Mouse (Mus musculus) embryonic facial prominence, embryonic 12.5 days (tissue): Measurements from ENCODE around the gene Lbx2. TPM values are rescaled to one million over a fixed set of nuclear protein-coding genes. Genes with fewer than 3 reads are reported as not detected.
A peak's percentile ranks its signal among the peaks of the same experiment; 100 is the strongest.

Source experiments
- ATAC-seq: fragments of 200-750 bp; cut with Nextera tagmentation; 2 replicates; pipeline ENCODE4 v1.8.0; 2017; ENCODE audit not compliant: insufficient number of reproducible peaks, insufficient read depth, low FRiP score, low TSS enrichment
- H3K27ac ChIP-seq: fragments of 300-500 bp; sonication (generic); 2 replicates; pipeline ENCODE4 v1.5.1; 2016; ENCODE audit warnings: mild to moderate bottlenecking
- H3K27me3 ChIP-seq: fragments of 300-500 bp; sonication (generic); 2 replicates; pipeline ENCODE4 v1.6.1; 2016; ENCODE audit warnings: mild to moderate bottlenecking, moderate library complexity
- H3K36me3 ChIP-seq: fragments of 300-500 bp; sonication (generic); 2 replicates; pipeline ENCODE4 v1.6.1; 2016; ENCODE audit warnings: mild to moderate bottlenecking
- H3K4me1 ChIP-seq: fragments of 300-500 bp; sonication (generic); 2 replicates; pipeline ENCODE4 v1.6.1; 2016
- H3K4me2 ChIP-seq: fragments of 300-500 bp; sonication (generic); replicated peaks from 2 replicates; pipeline ENCODE4 v1.6.1; 2016; ENCODE audit warnings: mild to moderate bottlenecking, moderate library complexity
- H3K4me3 ChIP-seq: fragments of 300-500 bp; sonication (generic); 2 replicates; pipeline ENCODE4 v1.5.1; 2016; ENCODE audit warnings: mild to moderate bottlenecking
- H3K9ac ChIP-seq: fragments of 300-500 bp; sonication (generic); 2 replicates; pipeline ENCODE4 v1.6.1; 2016; ENCODE audit warnings: mild to moderate bottlenecking, moderate library complexity
- H3K9me3 ChIP-seq: fragments of 300-500 bp; sonication (generic); 2 replicates; pipeline ENCODE4 v1.6.1; 2016; ENCODE audit warnings: mild to moderate bottlenecking, moderate library complexity
- WGBS: fragments of 180-500 bp; shearing (Covaris S2); methylation state at CpG from one replicate; pipeline ENCODE4 v1.1.7; 2016; 5-methylcytosine and 5-hydroxymethylcytosine counted together
- polyA plus RNA-seq: library from polyadenylated mRNA; unstranded; fragments of >200 nt; fragmentation: Nextera tagmentation; extraction: Ambion mirVana; gene quantifications from 2 replicates; pipeline ENCODE4 v1.2.1, GENCODE M21; 2016

Gene Lbx2
- polyA plus RNA-seq, 1 experiment from 2014 or later = 1.1 TPM

GRCm38 (mm10) chr6:83054871-83055431 is 31.2 kb upstream of the Lbx2 start, which contains the start of gene Htra2:
Gene Htra2 (minus strand): TSS chr6:83055273.
- Histone ChIP-seq H3K9ac (peak within 1 kb of the TSS; percentile 90), H3K27me3 (no peaks in the 10 kb centered on the region), H3K4me3 (peak within 1 kb of the TSS; percentile 100), H3K4me1 (peaks cover 26% of the 10 kb centered on the region), H3K9me3 (no peaks in the 10 kb centered on the region), H3K4me2 (peak within 1 kb of the TSS; percentile 63), H3K36me3 (peaks cover 28% of the 10 kb centered on the region), H3K27ac (peak within 1 kb of the TSS; percentile 91)
- under 1% methylated on average over 50 of the region's 50 CpGs for WGBS
- peak; percentile 16 for ATAC-seq

- ATAC-seq = no peak
- 35% methylated on average over 3 of the region's 3 CpGs for WGBS
- H3K4me3 ChIP-seq = no peak within 1 kb of the TSS
Observed at GRCm38 (mm10) chr6:83057790-83058189, 28.4 kb upstream of the Lbx2 start, which contains the start of gene Dqx1. Gene Dqx1 (plus strand): TSS chr6:83057844.

GRCm38 (mm10) chr6:83058725-83059124 is 27.4 kb upstream of the Lbx2 start:
- Histone ChIP-seq H3K4me2 (no peak overlapping the region), H3K36me3 (peaks cover 14% of the 10 kb centered on the region), H3K9me3 (no peaks in the 10 kb centered on the region), H3K4me3 (no peak overlapping the region), H3K27me3 (peaks cover 30% of the 10 kb centered on the region), H3K4me1 (peaks cover 10% of the 10 kb centered on the region), H3K27ac (no peak overlapping the region), H3K9ac (no peak overlapping the region)
- WGBS = 84% methylated on average over 2 of the region's 2 CpGs
- no peak for ATAC-seq

More at GRCm38 (mm10) chr6:83057790-83058189, 28.4 kb upstream of the Lbx2 start, which contains the start of gene Dqx1:
- Histone ChIP-seq H3K4me1 (peaks cover 17% of the 10 kb centered on the region), H3K27me3 (peaks cover 21% of the 10 kb centered on the region), H3K9me3 (no peaks in the 10 kb centered on the region), H3K27ac (no peak within 1 kb of the TSS), H3K9ac (no peak within 1 kb of the TSS), H3K4me2 (no peak within 1 kb of the TSS), H3K36me3 (peaks cover 14% of the 10 kb centered on the region)

GRCm38 (mm10) chr6:83065995-83066394 is 20.2 kb upstream of the Lbx2 start:
- Histone ChIP-seq H3K27me3 (peaks cover 97% of the 10 kb centered on the region), H3K4me1 (0 out of 2 replicates have a peak, but pooled peaks cover 6% of the 10 kb centered on the region), H3K27ac (no peak overlapping the region), H3K4me3 (no peak overlapping the region), H3K9ac (no peak overlapping the region), H3K4me2 (no peak overlapping the region), H3K9me3 (no peaks in the 10 kb centered on the region), H3K36me3 (no peaks in the 10 kb centered on the region)
- 45% methylated on average over 8 of the region's 8 CpGs for WGBS
- ATAC-seq = no peak

GRCm38 (mm10) chr6:83066441-83066840 is 19.7 kb upstream of the Lbx2 start:
- no peak overlapping the region for H3K9ac ChIP-seq
- H3K4me3 ChIP-seq = no peak overlapping the region
- H3K36me3 ChIP-seq = no peaks in the 10 kb centered on the region
- H3K4me1 ChIP-seq = 0 out of 2 replicates have a peak, but pooled peaks cover 6% of the 10 kb centered on the region
- H3K27ac ChIP-seq = no peak overlapping the region
- 27% methylated on average over 6 of the region's 6 CpGs for WGBS
- peaks cover 97% of the 10 kb centered on the region for H3K27me3 ChIP-seq
- no peak for ATAC-seq
- H3K4me2 ChIP-seq = no peak overlapping the region
- no peaks in the 10 kb centered on the region for H3K9me3 ChIP-seq

- peak overlapping the region; percentile 18; the same call in 1 of the 2 replicates for H3K4me2 ChIP-seq
- H3K9ac ChIP-seq = no peak overlapping the region
- no peaks in the 10 kb centered on the region for H3K36me3 ChIP-seq
- peaks cover 98% of the 10 kb centered on the region for H3K27me3 ChIP-seq
- 0 out of 2 replicates have a peak, but pooled peaks cover 6% of the 10 kb centered on the region for H3K4me1 ChIP-seq
- H3K4me3 ChIP-seq = no peak overlapping the region
- no peak for ATAC-seq
- H3K9me3 ChIP-seq = no peaks in the 10 kb centered on the region
- H3K27ac ChIP-seq = no peak overlapping the region
- WGBS = 2% methylated on average over 8 of the region's 8 CpGs
Observed at GRCm38 (mm10) chr6:83068221-83068620, 17.9 kb upstream of the Lbx2 start.

- ATAC-seq = no peak
- H3K4me2 ChIP-seq = peak overlapping the region; percentile 18
- no peaks in the 10 kb centered on the region for H3K36me3 ChIP-seq
- no peak overlapping the region for H3K27ac ChIP-seq
- H3K4me3 ChIP-seq = peak overlapping the region; percentile 30
- H3K4me1 ChIP-seq = 0 out of 2 replicates have a peak, but pooled peaks cover 6% of the 10 kb centered on the region
- peaks cover 98% of the 10 kb centered on the region for H3K27me3 ChIP-seq
- H3K9me3 ChIP-seq = no peaks in the 10 kb centered on the region
- H3K9ac ChIP-seq = peak overlapping the region; percentile 0; the same call in 1 of the 2 replicates
- under 1% methylated on average over 80 of the region's 81 CpGs for WGBS
Observed at GRCm38 (mm10) chr6:83068706-83069487, 17.3 kb upstream of the Lbx2 start.

GRCm38 (mm10) chr6:83069488-83070246 is 16.5 kb upstream of the Lbx2 start:
- peaks cover 98% of the 10 kb centered on the region for H3K27me3 ChIP-seq
- H3K36me3 ChIP-seq = no peaks in the 10 kb centered on the region
- H3K9ac ChIP-seq = no peak overlapping the region
- H3K27ac ChIP-seq = no peak overlapping the region
- 1% methylated on average over 67 of the region's 69 CpGs for WGBS
- 0 out of 2 replicates have a peak, but pooled peaks cover 6% of the 10 kb centered on the region for H3K4me1 ChIP-seq
- H3K9me3 ChIP-seq = no peaks in the 10 kb centered on the region
- peak overlapping the region; percentile 51 for H3K4me2 ChIP-seq
- peak overlapping the region; percentile 30 for H3K4me3 ChIP-seq
- 0 out of 2 replicates have a peak, but pooled peaks have one; percentile 19 for ATAC-seq

- H3K9me3 ChIP-seq = no peaks in the 10 kb centered on the region
- no peak within 1 kb of the TSS for H3K27ac ChIP-seq
- H3K4me3 ChIP-seq = peak within 1 kb of the TSS; percentile 30
- ATAC-seq = no peak
- peaks cover 97% of the 10 kb centered on the region for H3K27me3 ChIP-seq
- 2% methylated on average over 9 of the region's 10 CpGs for WGBS
- H3K4me2 ChIP-seq = peak within 1 kb of the TSS; percentile 51
- 0 out of 2 replicates have a peak, but pooled peaks cover 6% of the 10 kb centered on the region for H3K4me1 ChIP-seq
- H3K9ac ChIP-seq = 0 out of 2 replicates have a peak within 1 kb of the TSS, but pooled peaks have one; percentile 15
- H3K36me3 ChIP-seq = no peaks in the 10 kb centered on the region
Observed at GRCm38 (mm10) chr6:83070247-83070310, 16.1 kb upstream of the Lbx2 start, which contains the start of gene Tlx2. Gene Tlx2 (minus strand): TSS chr6:83070293.

- H3K9ac ChIP-seq = 0 out of 2 replicates have a peak overlapping the region, but pooled peaks have one; percentile 15
- peak overlapping the region; percentile 30 for H3K4me3 ChIP-seq
- no peaks in the 10 kb centered on the region for H3K9me3 ChIP-seq
- H3K4me2 ChIP-seq = peak overlapping the region; percentile 51
- H3K4me1 ChIP-seq = 0 out of 2 replicates have a peak, but pooled peaks cover 6% of the 10 kb centered on the region
- no peak overlapping the region for H3K27ac ChIP-seq
- peak; percentile 36; the same call in 1 of the 2 replicates for ATAC-seq
- 2% methylated on average over 55 of the region's 58 CpGs for WGBS
- no peaks in the 10 kb centered on the region for H3K36me3 ChIP-seq
- peaks cover 96% of the 10 kb centered on the region for H3K27me3 ChIP-seq
Observed at GRCm38 (mm10) chr6:83070311-83071219, 15.6 kb upstream of the Lbx2 start.

- Histone ChIP-seq H3K4me1 (0 out of 2 replicates have a peak, but pooled peaks cover 6% of the 10 kb centered on the region), H3K9me3 (no peaks in the 10 kb centered on the region), H3K4me3 (peak overlapping the region; percentile 30), H3K27ac (no peak overlapping the region), H3K36me3 (no peaks in the 10 kb centered on the region), H3K27me3 (peaks cover 93% of the 10 kb centered on the region), H3K4me2 (peak overlapping the region; percentile 51), H3K9ac (no peak overlapping the region)
- ATAC-seq = peak; percentile 55
- WGBS = under 1% methylated on average over 24 of the region's 24 CpGs
Observed at GRCm38 (mm10) chr6:83071220-83071619, 14.9 kb upstream of the Lbx2 start.
